Mouse (Mus musculus): ENCODE data around the gene Phactr1. TPM values are rescaled to one million over a fixed set of nuclear protein-coding genes. Genes with fewer than 3 reads are reported as not detected.

Phactr1 gene
- not detected for polyA plus RNA-seq (2012; fragmentation: generic; extraction: Trizol)

- Histone ChIP-seq H3K36me3 (ENCODE audit: control insufficient read depth, insufficient read depth) (no peaks in the 10 kb centered on the region), H3ac (ENCODE audit: control insufficient read depth, insufficient read length) (no peak within 1 kb of the TSS), H3K4me3 (no peak within 1 kb of the TSS), H3K4me2 (ENCODE audit: low read depth) (no peak within 1 kb of the TSS), H3K79me2 (ENCODE audit: control insufficient read depth, insufficient read depth) (no peaks in the 10 kb centered on the region), H3K27me3 (ENCODE audit: control insufficient read depth, insufficient read depth, insufficient read length) (peaks cover 19% of the 10 kb centered on the region)
- TF ChIP-seq MAX (IDR thresholded peaks at IDR 0.05; ENCODE audit: low read depth) = no peak
- TF ChIP-seq POLR2A (IDR thresholded peaks at IDR 0.05; ENCODE audit: insufficient read length, low read depth) = no peak
Measured at GRCm38 (mm10) chr13:42680391-42680994, at the start of gene Phactr1. Phactr1 (plus strand) TSS chr13:42680623.

GRCm38 (mm10) chr13:42634908-42635307 lies 45.5 kb upstream of the Phactr1 start:
- H3K4me2 ChIP-seq (ENCODE audit: low read depth) = no peak overlapping the region
- no peaks in the 10 kb centered on the region for H3K36me3 ChIP-seq (ENCODE audit: control insufficient read depth, insufficient read depth)
- no peaks in the 10 kb centered on the region for H3K79me2 ChIP-seq (ENCODE audit: control insufficient read depth, insufficient read depth)
- no peak overlapping the region for H3ac ChIP-seq (ENCODE audit: control insufficient read depth, insufficient read length)
- H3K4me3 ChIP-seq = no peak overlapping the region
- no peak for TF ChIP-seq POLR2AphosphoS2 (IDR thresholded peaks at IDR 0.05; ENCODE audit: insufficient read length, low read depth)
- no peaks in the 10 kb centered on the region for H3K27me3 ChIP-seq (ENCODE audit: control insufficient read depth, insufficient read depth, insufficient read length)

GRCm38 (mm10) chr13:42650228-42650627 lies 30.2 kb upstream of the Phactr1 start:
- H3K36me3 ChIP-seq (ENCODE audit: control insufficient read depth, insufficient read depth) = no peaks in the 10 kb centered on the region
- H3K4me3 ChIP-seq = no peak overlapping the region
- peaks cover 23% of the 10 kb centered on the region for H3K27me3 ChIP-seq (ENCODE audit: control insufficient read depth, insufficient read depth, insufficient read length)
- TF ChIP-seq MAX (IDR thresholded peaks at IDR 0.05; ENCODE audit: low read depth) = no peak
- H3ac ChIP-seq (ENCODE audit: control insufficient read depth, insufficient read length) = no peak overlapping the region
- H3K79me2 ChIP-seq (ENCODE audit: control insufficient read depth, insufficient read depth) = no peaks in the 10 kb centered on the region
- H3K4me2 ChIP-seq (ENCODE audit: low read depth) = no peak overlapping the region

GRCm38 (mm10) chr13:42656643-42657315 lies 23.6 kb upstream of the Phactr1 start:
- H3K79me2 ChIP-seq (ENCODE audit: control insufficient read depth, insufficient read depth) = no peaks in the 10 kb centered on the region
- H3K4me3 ChIP-seq = no peak overlapping the region
- TF ChIP-seq REST (IDR thresholded peaks at IDR 0.05; ENCODE audit: insufficient read depth, insufficient read length) (no peak), MYOD1 (IDR thresholded peaks at IDR 0.05; ENCODE audit: control insufficient read depth in 1 of 3, insufficient read length in 2 of 3, low read depth in 2 of 3) (no peak), POLR2A (IDR thresholded peaks at IDR 0.05; ENCODE audit: insufficient read length, low read depth) (no peak), TCF12 (IDR thresholded peaks at IDR 0.05; ENCODE audit: insufficient read depth, poor library complexity, severe bottlenecking) (no peak), MYOG (IDR thresholded peaks at IDR 0.05; ENCODE audit: control insufficient read depth in 1 of 3, insufficient read depth in 1 of 3, insufficient read length in 2 of 3, low read depth in 2 of 3) (no peak), E2F4 (IDR thresholded peaks at IDR 0.05; ENCODE audit: insufficient read depth) (no peak), TCF3 (IDR thresholded peaks at IDR 0.05; ENCODE audit: insufficient read length, low read depth) (no peak), POLR2AphosphoS2 (IDR thresholded peaks at IDR 0.05; ENCODE audit: insufficient read length, low read depth) (no peak), SRF (IDR thresholded peaks at IDR 0.05; ENCODE audit: control insufficient read depth, insufficient read length, low read depth) (no peak), USF1 (IDR thresholded peaks at IDR 0.05; ENCODE audit: low read depth) (no peak), CEBPB (IDR thresholded peaks at IDR 0.05; ENCODE audit: insufficient read depth, poor library complexity, severe bottlenecking) (no peak), MAX (IDR thresholded peaks at IDR 0.05; ENCODE audit: low read depth) (no peak)
- no peaks in the 10 kb centered on the region for H3K36me3 ChIP-seq (ENCODE audit: control insufficient read depth, insufficient read depth)
- peaks cover 11% of the 10 kb centered on the region for H3K27me3 ChIP-seq (ENCODE audit: control insufficient read depth, insufficient read depth, insufficient read length)
- H3ac ChIP-seq (ENCODE audit: control insufficient read depth, insufficient read length) = no peak overlapping the region
- no peak overlapping the region for H3K4me2 ChIP-seq (ENCODE audit: low read depth)

- H3K79me2 ChIP-seq (ENCODE audit: control insufficient read depth, insufficient read depth) = no peaks in the 10 kb centered on the region
- no peaks in the 10 kb centered on the region for H3K27me3 ChIP-seq (ENCODE audit: control insufficient read depth, insufficient read depth, insufficient read length)
- no peak overlapping the region for H3K4me3 ChIP-seq
- no peak overlapping the region for H3ac ChIP-seq (ENCODE audit: control insufficient read depth, insufficient read length)
- no peak overlapping the region for H3K4me2 ChIP-seq (ENCODE audit: low read depth)
- TF ChIP-seq TCF12 (IDR thresholded peaks at IDR 0.05; ENCODE audit: insufficient read depth, poor library complexity, severe bottlenecking) (no peak), REST (IDR thresholded peaks at IDR 0.05; ENCODE audit: insufficient read depth, insufficient read length) (no peak), E2F4 (IDR thresholded peaks at IDR 0.05; ENCODE audit: insufficient read depth) (no peak), USF1 (IDR thresholded peaks at IDR 0.05; ENCODE audit: low read depth) (no peak), MYOD1 (IDR thresholded peaks at IDR 0.05; ENCODE audit: control insufficient read depth in 1 of 3, insufficient read length in 2 of 3, low read depth in 2 of 3) (no peak), TCF3 (IDR thresholded peaks at IDR 0.05; ENCODE audit: insufficient read length, low read depth) (no peak), POLR2AphosphoS2 (IDR thresholded peaks at IDR 0.05; ENCODE audit: insufficient read length, low read depth) (no peak), SRF (IDR thresholded peaks at IDR 0.05; ENCODE audit: control insufficient read depth, insufficient read length, low read depth) (no peak), MAX (IDR thresholded peaks at IDR 0.05; ENCODE audit: low read depth) (no peak), POLR2A (IDR thresholded peaks at IDR 0.05; ENCODE audit: insufficient read length, low read depth) (no peak), MYOG (IDR thresholded peaks at IDR 0.05; ENCODE audit: control insufficient read depth in 1 of 3, insufficient read depth in 1 of 3, insufficient read length in 2 of 3, low read depth in 2 of 3) (no peak), CEBPB (IDR thresholded peaks at IDR 0.05; ENCODE audit: insufficient read depth, poor library complexity, severe bottlenecking) (no peak)
- H3K36me3 ChIP-seq (ENCODE audit: control insufficient read depth, insufficient read depth) = no peaks in the 10 kb centered on the region
Measured at GRCm38 (mm10) chr13:42671651-42672290, 8.7 kb upstream of the Phactr1 start.
